Comparison of ENCODE assay signal across 23 mouse cellular contexts in genomic region chr12:52439241-52439640, GRCm38 (mm10).
A peak's percentile ranks its signal among the peaks of the same experiment; 100 is the strongest.
DNase-seq lines count a peak whose midpoint lies in the region; ATAC-seq and TF ChIP-seq lines count a peak whose summit lies in the region.
"Had no signal": no experiment of that assay in that cellular context is flagged by ENCODE, and none has a peak within 500 bp of the region (broad histone marks: within the 10 kb centered on the region; RNA-seq: fewer than 3 reads in every experiment).

No protein-coding gene starts in this region.

- ATAC-seq in heart, postnatal 0 days (ENCODE audit: insufficient read depth, low read depth) = no peak
- ATAC-seq in liver, postnatal 0 days = no peak
- no peak for ATAC-seq in Patski
- ATAC-seq: inflammation-experienced regulatory T-cells, adult 6 months; midbrain, embryonic 16.5 days had no signal

- no peaks in the 10 kb centered on the region for H3K9me3 ChIP-seq in heart, postnatal 0 days (replicated peaks; ENCODE audit: control insufficient read depth, low read length)
- H3K9me3 ChIP-seq in heart, embryonic 10.5 days = no peaks in the 10 kb centered on the region
- H3K9me3 ChIP-seq in liver, postnatal 0 days (ENCODE audit: low read length) = no peaks in the 10 kb centered on the region
- H3K9me3 ChIP-seq: embryonic facial prominence, embryonic 13.5 days; forebrain, embryonic 10.5 days; hindbrain, embryonic 12.5 days; stomach, embryonic 15.5 days had no signal

- no peak overlapping the region for H3K4me2 ChIP-seq in heart, postnatal 0 days (ENCODE audit: low read depth, low read length)
- H3K4me2 ChIP-seq in liver, postnatal 0 days (ENCODE audit: low read depth, low read length) = no peak overlapping the region
- H3K4me2 ChIP-seq: embryonic facial prominence, embryonic 13.5 days; hindbrain, embryonic 12.5 days; stomach, embryonic 15.5 days had no signal

- H3K27me3 ChIP-seq in heart, postnatal 0 days (ENCODE audit: control insufficient read depth, insufficient read depth, low read length) = no peaks in the 10 kb centered on the region
- H3K27me3 ChIP-seq in heart, embryonic 10.5 days (ENCODE audit: insufficient read depth, poor library complexity, severe bottlenecking) = no peaks in the 10 kb centered on the region
- H3K27me3 ChIP-seq in liver, adult 2 months (ENCODE audit: control insufficient read depth, insufficient read depth, low read length) = no peaks in the 10 kb centered on the region
- no peaks in the 10 kb centered on the region for H3K27me3 ChIP-seq in liver, postnatal 0 days (ENCODE audit: insufficient read depth, low read length)
- no peaks in the 10 kb centered on the region for H3K27me3 ChIP-seq in Patski
- H3K27me3 ChIP-seq: CH12.LX; embryonic facial prominence, embryonic 13.5 days; hindbrain, embryonic 12.5 days; megakaryocyte, embryonic 14.5 days; stomach, embryonic 15.5 days had no signal

- CTCF ChIA-PET in Patski (lab: Charles Lee) = interaction anchor here (0.8 kb wide), 1 partner anchor 9 kb away, joined by 4 read pairs; no protein-coding TSS in a partner anchor

- H3K79me2 ChIP-seq in liver, adult 2 months (ENCODE audit: control insufficient read depth, insufficient read depth, low read length) = no peaks in the 10 kb centered on the region

- 38% methylated on average over 1 of the region's 1 CpGs for WGBS in heart, postnatal 0 days
- WGBS in heart, embryonic 10.5 days = 78% methylated on average over 1 of the region's 1 CpGs
- 7% methylated on average over 1 of the region's 1 CpGs for WGBS in liver, adult 2 months
- WGBS in liver, postnatal 0 days (ENCODE audit: insufficient replicate concordance) = 67% methylated on average over 1 of the region's 1 CpGs

- in situ Hi-C loops in Patski (cut with MboI; ENCODE audit: low pct_unique_long_range_greater_than_20kb) = no loop called here

- no peaks in the 10 kb centered on the region; the same call in none of the 2 replicates for H3K4me1 ChIP-seq in heart, postnatal 0 days (ENCODE audit: control insufficient read depth, insufficient read depth)
- H3K4me1 ChIP-seq in heart, embryonic 10.5 days = no peaks in the 10 kb centered on the region
- peaks cover 9% of the 10 kb centered on the region for H3K4me1 ChIP-seq in liver, adult 2 months (ENCODE audit: control insufficient read depth, insufficient read depth, low read length)
- H3K4me1 ChIP-seq in liver, postnatal 0 days (ENCODE audit: insufficient read depth) = no peaks in the 10 kb centered on the region; the same call in 1 of the 2 replicates
- H3K4me1 ChIP-seq: megakaryocyte, embryonic 14.5 days; stomach, embryonic 15.5 days had no signal

- POLR2A ChIA-PET in Patski (lab: Charles Lee) = no interaction called here

- TF ChIP-seq POLR2A in liver, adult 2 months (IDR thresholded peaks at IDR 0.05; ENCODE audit: extremely low read depth, insufficient read depth, low read length) = no peak

- H3K4me3 ChIP-seq in heart, postnatal 0 days (ENCODE audit: low read depth, low read length) = no peak overlapping the region
- no peak overlapping the region for H3K4me3 ChIP-seq in heart, embryonic 10.5 days
- no peak overlapping the region for H3K4me3 ChIP-seq in liver, adult 2 months (ENCODE audit: insufficient read depth, low read depth, low read length)
- no peak overlapping the region for H3K4me3 ChIP-seq in liver, postnatal 0 days (ENCODE audit: low read depth, low read length)
- H3K4me3 ChIP-seq: embryonic facial prominence, embryonic 13.5 days; forebrain, embryonic 10.5 days; hindbrain, embryonic 12.5 days; layer of hippocampus, adult 2 months; megakaryocyte, embryonic 14.5 days; stomach, embryonic 15.5 days had no signal

- peak overlapping the region; percentile 31 for H3K27ac ChIP-seq in heart, postnatal 0 days (ENCODE audit: low read depth)
- H3K27ac ChIP-seq in heart, embryonic 10.5 days = no peak overlapping the region
- peak overlapping the region; percentile 26; the same call in 1 of the 2 replicates for H3K27ac ChIP-seq in liver, adult 2 months (replicated peaks; ENCODE audit: insufficient read depth, low read depth, low read length)
- no peak overlapping the region for H3K27ac ChIP-seq in liver, postnatal 0 days (ENCODE audit: low read depth)
- H3K27ac ChIP-seq: embryonic facial prominence, embryonic 13.5 days; forebrain, embryonic 10.5 days; hindbrain, embryonic 12.5 days; liver, embryonic 14.5 days; stomach, embryonic 15.5 days had no signal

- no peaks in the 10 kb centered on the region for H3K36me3 ChIP-seq in heart, postnatal 0 days (replicated peaks; ENCODE audit: control insufficient read depth, insufficient read depth, low read length)
- no peaks in the 10 kb centered on the region for H3K36me3 ChIP-seq in heart, embryonic 10.5 days
- no peaks in the 10 kb centered on the region for H3K36me3 ChIP-seq in liver, adult 2 months (ENCODE audit: control insufficient read depth, insufficient read depth, low read length)
- H3K36me3 ChIP-seq in liver, postnatal 0 days (replicated peaks; ENCODE audit: insufficient read depth, low read length) = no peaks in the 10 kb centered on the region
- H3K36me3 ChIP-seq: embryonic facial prominence, embryonic 13.5 days; forebrain, embryonic 10.5 days; hindbrain, embryonic 12.5 days; stomach, embryonic 15.5 days had no signal

- H3K9ac ChIP-seq in heart, postnatal 0 days (replicated peaks; ENCODE audit: low read depth, low read length) = no peak overlapping the region
- H3K9ac ChIP-seq in liver, adult 2 months (ENCODE audit: low read depth, low read length) = no peak overlapping the region; the same call in 1 of the 2 replicates
- no peak overlapping the region for H3K9ac ChIP-seq in liver, postnatal 0 days (replicated peaks)
- H3K9ac ChIP-seq: embryonic facial prominence, embryonic 13.5 days; hindbrain, embryonic 12.5 days; liver, embryonic 14.5 days; stomach, embryonic 15.5 days had no signal

- no peak for TF ChIP-seq CTCF in heart, postnatal 0 days (IDR thresholded peaks at IDR 0.05; ENCODE audit: low read depth)
- no peak for TF ChIP-seq CTCF in liver, adult 2 months (IDR thresholded peaks at IDR 0.05; ENCODE audit: low read depth, low read length)
- TF ChIP-seq CTCF in liver, postnatal 0 days (IDR thresholded peaks at IDR 0.05; ENCODE audit: low read depth) = no peak
- TF ChIP-seq CTCF in Patski (IDR thresholded peaks at IDR 0.05) = no peak

- peak; percentile 30 for DNase-seq in heart, postnatal 0 days (ENCODE audit: low spot score)
- no peak for DNase-seq in heart, embryonic 10.5 days (ENCODE audit: low spot score)
- DNase-seq in liver, adult 2 months (ENCODE audit: extremely low read depth, low read depth, low spot score) = peak; percentile 82
- DNase-seq in liver, postnatal 0 days = no peak
- peak; percentile 56 for DNase-seq in Patski (ENCODE audit: low read depth, low spot score)
- peak; percentile 16 for DNase-seq in fat pad, adult 2 months (ENCODE audit: extremely low read depth, low read depth, low spot score)
- no peak for DNase-seq in right cerebral cortex, postnatal 4 days
- no peak for DNase-seq in frontal cortex, adult 2 months (ENCODE audit: extremely low spot score in 1 of 2, low spot score in 1 of 2)
- DNase-seq: cerebellum, adult 2 months; gastrocnemius, postnatal 14 days; lung, postnatal 14 days; spleen, adult 18-20 months; thymus, adult 2 months had no signal

- TF ChIP-seq EP300 in heart, postnatal 0 days (IDR thresholded peaks at IDR 0.05; ENCODE audit: low read depth) = no peak
- TF ChIP-seq EP300 in liver, postnatal 0 days (IDR thresholded peaks at IDR 0.05; ENCODE audit: low read depth) = no peak

Comparison
In these comparisons a context has a peak if more than half of its experiments do, and no peak if none do; other contexts are left out.
1. DNase-seq: peak in heart, postnatal 0 days (single experiment), liver, adult 2 months (single experiment), Patski (single experiment) and fat pad, adult 2 months (single experiment); none in heart, embryonic 10.5 days (single experiment), liver, postnatal 0 days (single experiment), right cerebral cortex, postnatal 4 days (single experiment) and frontal cortex, adult 2 months (0 of 2).
2. H3K27ac ChIP-seq: peak in heart, postnatal 0 days (single experiment) and liver, adult 2 months (single experiment); none in heart, embryonic 10.5 days (single experiment) and liver, postnatal 0 days (single experiment).